Comparison of ENCODE assay signal across 23 mouse cellular contexts in genomic region chr6:144076376-144076775, GRCm38 (mm10).
DNase-seq lines count a peak whose midpoint lies in the region; ATAC-seq and TF ChIP-seq lines count a peak whose summit lies in the region.
"Had no signal": no experiment of that assay in that cellular context is flagged by ENCODE, and none has a peak within 500 bp of the region (broad histone marks: within the 10 kb centered on the region; RNA-seq: fewer than 3 reads in every experiment).

No protein-coding gene starts in this region.

- no peak for TF ChIP-seq EP300 in heart, adult 2 months (IDR thresholded peaks at IDR 0.05; ENCODE audit: insufficient read depth, low read depth, low read length)

- no peak for TF ChIP-seq POLR2A in heart, adult 2 months (IDR thresholded peaks at IDR 0.05; ENCODE audit: insufficient read depth, low read depth, low read length)

- H3K4me1 ChIP-seq in heart, adult 2 months (ENCODE audit: control insufficient read depth, insufficient read depth, low read length): no peaks in the 10 kb centered on the region

- TF ChIP-seq CTCF in heart, adult 2 months (IDR thresholded peaks at IDR 0.05): no peak
- TF ChIP-seq CTCF in left cerebral cortex, adult 2 months (IDR thresholded peaks at IDR 0.05): no peak

- H3K79me2 ChIP-seq in heart, adult 2 months (replicated peaks; ENCODE audit: control insufficient read depth, insufficient read depth, low read length): no peaks in the 10 kb centered on the region

- no peak for DNase-seq in frontal cortex, postnatal 10 days (ENCODE audit: low spot score in 2 of 2)
- peak; percentile 4 for DNase-seq in heart, adult 11 months
- no peak for DNase-seq in heart, adult 2 months
- no peak for DNase-seq in left cerebral cortex, adult 2 months (ENCODE audit: extremely low spot score in 1 of 2, low spot score in 2 of 2)
- DNase-seq in left cerebral cortex, postnatal 10 days (ENCODE audit: extremely low spot score in 1 of 2, low spot score in 2 of 2): no peak
- DNase-seq in brain, adult 2 months (ENCODE audit: low read depth, low spot score): peak; percentile 33
- DNase-seq in adrenal gland, adult 2 months: no peak
- DNase-seq: adrenal gland, adult 8-10 months; adrenal gland, postnatal 10 days; adrenal gland, postnatal 14 days; adrenal gland, postnatal 25 days; adrenal gland, postnatal 36 days; B cell, adult 2 months; cerebellum, adult 11 months; cerebellum, adult 11-12 months; cerebellum, adult 18-20 months; cerebellum, adult 2 months had no signal

- ATAC-seq in frontal cortex, adult (ENCODE audit: low TSS enrichment): peak; percentile 74
- ATAC-seq: activated CD4-positive, CD25-positive, alpha-beta regulatory T cell, adult 4 months; CD4-positive, CD25-positive, alpha-beta regulatory T cell, adult 4 months; Patski had no signal

- intact Hi-C loops in heart, adult 2 months (cut with DNase I): no loop called here
- intact Hi-C loops in left cerebral cortex, adult 2 months (cut with DNase I): no loop called here
- intact Hi-C loops in left cerebral cortex, postnatal 10 days (cut with DNase I): no loop called here

- 95% methylated on average over 4 of the region's 4 CpGs for WGBS in heart, adult 2 months

- no peak overlapping the region for H3K4me3 ChIP-seq in heart, adult 2 months
- H3K4me3 ChIP-seq in left cerebral cortex, adult 2 months: no peak overlapping the region

- no peaks in the 10 kb centered on the region for H3K27me3 ChIP-seq in heart, adult 2 months (ENCODE audit: control insufficient read depth, insufficient read depth, low read length)
- H3K27me3 ChIP-seq: CH12.LX, Patski had no signal

- no peaks in the 10 kb centered on the region for H3K36me3 ChIP-seq in heart, adult 2 months (ENCODE audit: control insufficient read depth, insufficient read depth, low read length)
- H3K36me3 ChIP-seq: G1E had no signal

- H3K27ac ChIP-seq in heart, adult 2 months: no peak overlapping the region
- H3K27ac ChIP-seq in left cerebral cortex, adult 2 months: peak overlapping the region; percentile 65

- H3K9ac ChIP-seq in heart, adult 2 months (ENCODE audit: low read depth, low read length): no peak overlapping the region

Comparison
In these comparisons a context has a peak if more than half of its experiments do, and no peak if none do; other contexts are left out.
1. DNase-seq: peak in heart, adult 11 months (single experiment) and brain, adult 2 months (single experiment); none in frontal cortex, postnatal 10 days (0 of 2), heart, adult 2 months (0 of 2), left cerebral cortex, adult 2 months (0 of 2), left cerebral cortex, postnatal 10 days (0 of 2) and adrenal gland, adult 2 months (single experiment).